Mouse (Mus musculus): ENCODE results near the gene Chrna5. TPM values are rescaled to one million over a fixed set of nuclear protein-coding genes. Genes with fewer than 3 reads are reported as not detected.
"Not testable (repeated sequence)": the region's sequence is repeated elsewhere in the genome, so short reads cannot be mapped to it uniquely, and the experiment has no call there.

The Chrna5 gene
- 1.2 and 1.8 TPM in 2 replicates for polyA plus RNA-seq (2015; fragmentation: Nextera tagmentation; extraction: Ambion mirVana)

DNA sequence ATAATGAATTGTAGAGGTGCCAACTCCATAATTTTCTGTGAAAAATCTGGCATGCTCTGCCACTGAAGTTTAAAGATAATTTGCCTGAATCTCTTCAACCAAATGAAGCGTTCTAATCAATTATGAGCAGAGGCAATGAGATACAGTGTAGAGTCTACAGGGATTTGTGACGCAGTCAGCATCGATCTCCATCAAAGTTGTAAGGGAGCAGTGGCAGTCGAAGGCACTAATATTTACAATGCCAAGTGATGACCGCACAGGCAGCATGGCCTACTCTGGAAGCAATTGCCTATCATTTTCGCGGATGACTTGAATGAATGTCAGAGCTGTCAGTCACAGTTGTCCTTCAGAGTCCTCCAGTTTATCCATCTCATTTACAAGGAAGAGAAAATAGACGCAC is at the start of gene Chrna5:
TSS of gene Chrna5 (plus strand) at position 207 of the 400 bp plus-strand sequence.
- Histone ChIP-seq H3K27me3 (peaks cover 30% of the 10 kb centered on the region), H3K4me1 (peaks cover 10% of the 10 kb centered on the region), H3K4me2 (peak within 1 kb of the TSS; percentile 91), H3K4me3 (peak within 1 kb of the TSS; percentile 73), H3K27ac (peak within 1 kb of the TSS; percentile 11; the same call in 1 of the 2 replicates), H3K9ac (peak within 1 kb of the TSS; percentile 33), H3K36me3 (no peaks in the 10 kb centered on the region), H3K9me3 (no peaks in the 10 kb centered on the region)
- WGBS = 71% methylated on average over 8 of the region's 8 CpGs
- ATAC-seq (ENCODE audit: insufficient number of reproducible peaks, low FRiP score, low TSS enrichment, low read depth) = no peak

DNA sequence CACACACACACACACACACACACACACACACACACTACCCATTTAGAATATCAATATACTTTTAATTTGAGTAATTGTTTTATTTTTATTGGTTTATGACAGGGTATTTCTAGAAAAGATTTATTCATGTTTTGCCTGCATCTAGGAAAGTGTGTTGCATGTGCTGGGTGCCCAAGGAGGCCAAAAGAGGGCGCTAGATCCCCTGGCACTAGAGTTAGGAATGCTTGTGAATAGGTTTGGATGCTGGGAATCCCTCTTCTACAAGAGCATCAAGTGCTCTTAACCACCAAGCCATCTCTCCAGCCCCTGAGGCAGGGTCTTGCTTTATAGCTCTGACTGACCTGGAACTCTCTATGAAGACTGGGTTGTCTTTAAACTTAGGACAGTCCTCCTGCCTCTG is 48.9 kb upstream of the Chrna5 start:
- ATAC-seq (ENCODE audit: insufficient number of reproducible peaks, low FRiP score, low TSS enrichment, low read depth) = no peak
- H3K4me2 ChIP-seq = no peak overlapping the region
- no peaks in the 10 kb centered on the region for H3K27me3 ChIP-seq
- 6% methylated on average over 1 of the region's 1 CpGs for WGBS
- no peak overlapping the region for H3K9ac ChIP-seq
- H3K36me3 ChIP-seq = no peaks in the 10 kb centered on the region
- H3K4me3 ChIP-seq = no peak overlapping the region
- H3K27ac ChIP-seq = no peak overlapping the region
- H3K4me1 ChIP-seq = no peaks in the 10 kb centered on the region
- no peaks in the 10 kb centered on the region for H3K9me3 ChIP-seq

DNA sequence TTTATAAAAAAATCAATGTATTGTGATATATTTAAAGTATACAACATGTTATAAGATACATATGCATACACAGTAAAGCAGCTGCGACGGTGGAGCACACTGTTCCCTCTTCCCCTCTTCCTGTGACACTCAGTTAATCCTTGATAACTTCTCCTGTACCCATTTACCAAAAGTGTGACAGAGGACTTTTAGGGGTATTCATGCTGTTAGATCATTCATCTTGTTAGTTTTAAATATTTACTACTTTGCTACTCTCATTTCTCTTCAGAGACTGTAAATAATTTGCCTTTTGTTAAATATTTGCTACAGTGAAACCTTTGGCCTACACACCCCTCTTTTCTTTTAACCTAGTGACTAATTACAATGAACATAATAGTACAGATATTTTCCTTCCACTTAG is 48.3 kb upstream of the Chrna5 start:
- Histone ChIP-seq H3K36me3 (no peaks in the 10 kb centered on the region), H3K9me3 (no peaks in the 10 kb centered on the region), H3K9ac (no peak overlapping the region), H3K4me2 (no peak overlapping the region), H3K27me3 (no peaks in the 10 kb centered on the region), H3K4me3 (no peak overlapping the region), H3K27ac (no peak overlapping the region), H3K4me1 (no peaks in the 10 kb centered on the region)
- WGBS = 62% methylated on average over 2 of the region's 2 CpGs
- ATAC-seq (ENCODE audit: insufficient number of reproducible peaks, low FRiP score, low TSS enrichment, low read depth) = no peak

- Histone ChIP-seq H3K9me3 (no peaks in the 10 kb centered on the region), H3K4me3 (no peak overlapping the region), H3K36me3 (0 out of 2 replicates have a peak, but pooled peaks cover 4% of the 10 kb centered on the region), H3K4me2 (no peak overlapping the region), H3K9ac (no peak overlapping the region), H3K27ac (no peak overlapping the region), H3K4me1 (no peaks in the 10 kb centered on the region), H3K27me3 (no peaks in the 10 kb centered on the region)
- no peak for ATAC-seq (ENCODE audit: insufficient number of reproducible peaks, low FRiP score, low TSS enrichment, low read depth)
- 85% methylated on average over 4 of the region's 4 CpGs for WGBS
Observed at GRCm38 (mm10) chr9:54942071-54942470, 38.6 kb upstream of the Chrna5 start.

GRCm38 (mm10) chr9:54944467-54944866 is 36.2 kb upstream of the Chrna5 start:
- no peak overlapping the region for H3K4me3 ChIP-seq

GRCm38 (mm10) chr9:54946256-54946655 is 34.4 kb upstream of the Chrna5 start:
- 53% methylated on average over 16 of the region's 16 CpGs for WGBS
- no peak overlapping the region for H3K4me2 ChIP-seq
- H3K9ac ChIP-seq = no peak overlapping the region
- 0 out of 2 replicates have a peak, but pooled peaks cover 4% of the 10 kb centered on the region for H3K36me3 ChIP-seq
- H3K4me3 ChIP-seq = no peak overlapping the region
- ATAC-seq (ENCODE audit: insufficient number of reproducible peaks, low FRiP score, low TSS enrichment, low read depth) = no peak
- 0 out of 2 replicates have a peak, but pooled peaks cover 2% of the 10 kb centered on the region for H3K4me1 ChIP-seq
- H3K9me3 ChIP-seq = no peaks in the 10 kb centered on the region
- H3K27ac ChIP-seq = no peak overlapping the region
- no peaks in the 10 kb centered on the region for H3K27me3 ChIP-seq

More at GRCm38 (mm10) chr9:54944467-54944866, 36.2 kb upstream of the Chrna5 start:
- Histone ChIP-seq H3K27ac (no peak overlapping the region), H3K27me3 (no peaks in the 10 kb centered on the region), H3K9me3 (no peaks in the 10 kb centered on the region), H3K9ac (no peak overlapping the region), H3K36me3 (0 out of 2 replicates have a peak, but pooled peaks cover 4% of the 10 kb centered on the region), H3K4me1 (no peaks in the 10 kb centered on the region), H3K4me2 (no peak overlapping the region)
- no peak for ATAC-seq (ENCODE audit: insufficient number of reproducible peaks, low FRiP score, low TSS enrichment, low read depth)
- 64% methylated on average over 2 of the region's 2 CpGs for WGBS

- Histone ChIP-seq H3K27ac (no peak overlapping the region), H3K27me3 (no peaks in the 10 kb centered on the region), H3K36me3 (peaks cover 25% of the 10 kb centered on the region), H3K9me3 (no peaks in the 10 kb centered on the region), H3K4me2 (no peak overlapping the region), H3K9ac (no peak overlapping the region), H3K4me3 (no peak overlapping the region), H3K4me1 (peaks cover 14% of the 10 kb centered on the region)
- ATAC-seq (ENCODE audit: insufficient number of reproducible peaks, low FRiP score, low TSS enrichment, low read depth) = no peak
Observed at GRCm38 (mm10) chr9:54949465-54949864, 31.2 kb upstream of the Chrna5 start.

- peak overlapping the region; percentile 93 for H3K27ac ChIP-seq
- 0 out of 2 replicates have a peak overlapping the region, but pooled peaks have one; percentile 20 for H3K9ac ChIP-seq
- peak overlapping the region; percentile 85 for H3K4me3 ChIP-seq
- not testable (repeated sequence) for H3K9me3 ChIP-seq; ATAC-seq (ENCODE audit: insufficient number of reproducible peaks, low FRiP score, low TSS enrichment, low read depth); H3K27me3 ChIP-seq
- peak overlapping the region; percentile 53 for H3K4me2 ChIP-seq
- H3K36me3 ChIP-seq = peaks cover 28% of the 10 kb centered on the region
- H3K4me1 ChIP-seq = peaks cover 14% of the 10 kb centered on the region
- 40% methylated on average over 8 of the region's 8 CpGs for WGBS
Observed at GRCm38 (mm10) chr9:54950162-54950561, 30.5 kb upstream of the Chrna5 start.

GRCm38 (mm10) chr9:54950575-54951321 is 29.9 kb upstream of the Chrna5 start, which contains the start of the genes Psma4 and AY074887:
Gene Psma4, plus strand, starts transcription at chr9:54950790.
Gene AY074887, minus strand, starts transcription at chr9:54950998.
- under 1% methylated on average over 65 of the region's 65 CpGs for WGBS
- Histone ChIP-seq H3K9ac (peak within 1 kb of the TSS; percentile 91), H3K27ac (peak within 1 kb of the TSS; percentile 93), H3K4me2 (peak within 1 kb of the TSS; percentile 53), H3K4me1 (peaks cover 14% of the 10 kb centered on the region), H3K27me3 (no peaks in the 10 kb centered on the region), H3K4me3 (peak within 1 kb of the TSS; percentile 85), H3K9me3 (no peaks in the 10 kb centered on the region), H3K36me3 (peaks cover 34% of the 10 kb centered on the region)
- peak; percentile 100 for ATAC-seq (ENCODE audit: insufficient number of reproducible peaks, low FRiP score, low TSS enrichment, low read depth)

DNA sequence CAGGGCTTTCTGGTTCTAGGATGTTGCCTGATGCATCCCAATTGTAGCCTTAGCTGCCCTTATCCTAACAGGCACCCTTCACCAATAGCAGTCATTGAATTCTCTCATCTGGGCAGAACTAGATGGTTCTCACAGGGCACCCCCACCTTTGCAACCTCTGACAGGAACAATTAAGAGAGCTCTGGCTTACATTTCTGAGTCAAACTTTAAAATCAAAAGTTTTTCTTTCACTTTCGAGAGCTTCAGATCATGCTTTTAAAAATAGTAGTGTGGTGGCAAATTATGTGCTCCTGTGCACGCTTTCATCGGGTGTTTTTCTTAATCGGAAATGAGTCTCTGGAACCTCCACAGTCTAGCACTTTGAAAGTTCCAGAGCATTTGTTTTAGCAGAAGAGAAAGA is 19.6 kb upstream of the Chrna5 start:
- 89% methylated on average over 4 of the region's 4 CpGs for WGBS
- Histone ChIP-seq H3K36me3 (peaks cover 34% of the 10 kb centered on the region), H3K27me3 (no peaks in the 10 kb centered on the region), H3K9ac (no peak overlapping the region), H3K4me2 (no peak overlapping the region), H3K9me3 (no peaks in the 10 kb centered on the region), H3K27ac (no peak overlapping the region), H3K4me1 (no peaks in the 10 kb centered on the region), H3K4me3 (no peak overlapping the region)
- ATAC-seq (ENCODE audit: insufficient number of reproducible peaks, low FRiP score, low TSS enrichment, low read depth) = no peak

GRCm38 (mm10) chr9:54963669-54964068 is 17.0 kb upstream of the Chrna5 start:
- ATAC-seq (ENCODE audit: insufficient number of reproducible peaks, low FRiP score, low TSS enrichment, low read depth) = no peak
- Histone ChIP-seq H3K27me3 (no peaks in the 10 kb centered on the region), H3K9me3 (no peaks in the 10 kb centered on the region)

DNA sequence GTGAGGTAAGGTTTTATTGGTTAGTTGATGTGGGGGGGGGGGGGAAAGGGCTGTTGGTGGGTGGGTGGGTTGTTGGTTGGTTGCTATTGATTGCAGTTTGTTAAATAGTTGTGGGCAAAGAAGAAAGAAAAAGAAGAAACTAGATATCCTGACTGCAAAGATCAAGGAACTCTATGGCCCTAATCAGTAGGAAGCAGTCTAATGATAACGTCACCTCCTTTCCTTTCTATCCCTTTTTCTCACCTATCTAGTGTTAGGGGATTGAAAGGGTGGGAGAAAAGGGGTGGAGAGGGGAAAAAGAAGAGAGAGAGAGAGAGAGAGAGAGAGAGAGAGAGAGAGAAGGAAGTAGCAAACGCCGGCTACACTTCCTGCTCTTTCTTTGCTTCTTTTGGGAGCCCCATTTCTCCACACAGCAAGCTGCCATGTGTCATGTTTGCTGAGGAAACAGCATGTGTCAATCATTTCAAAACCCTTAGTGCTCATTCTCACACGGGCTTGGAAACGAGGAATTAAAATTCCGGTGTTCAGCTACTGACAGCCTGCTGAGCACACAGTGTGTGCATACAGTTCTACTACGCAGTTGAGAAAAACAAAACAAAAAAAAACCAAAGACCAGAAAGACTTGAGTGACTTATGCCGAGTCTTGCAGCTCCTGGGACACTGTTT is 10.6 kb upstream of the Chrna5 start:
- no peaks in the 10 kb centered on the region for H3K27me3 ChIP-seq
- H3K9ac ChIP-seq = no peak overlapping the region
- WGBS = 61% methylated on average over 8 of the region's 8 CpGs
- no peaks in the 10 kb centered on the region for H3K9me3 ChIP-seq
- no peak overlapping the region for H3K4me2 ChIP-seq
- no peaks in the 10 kb centered on the region for H3K36me3 ChIP-seq
- H3K4me3 ChIP-seq = no peak overlapping the region
- H3K27ac ChIP-seq = no peak overlapping the region
- no peak for ATAC-seq (ENCODE audit: insufficient number of reproducible peaks, low FRiP score, low TSS enrichment, low read depth)
- no peaks in the 10 kb centered on the region for H3K4me1 ChIP-seq

More at GRCm38 (mm10) chr9:54963669-54964068, 17.0 kb upstream of the Chrna5 start:
- no peaks in the 10 kb centered on the region for H3K4me1 ChIP-seq
- H3K9ac ChIP-seq = no peak overlapping the region
- peaks cover 10% of the 10 kb centered on the region for H3K36me3 ChIP-seq
- H3K27ac ChIP-seq = no peak overlapping the region
- H3K4me3 ChIP-seq = no peak overlapping the region
- no peak overlapping the region for H3K4me2 ChIP-seq
